Mouse (Mus musculus) lung, adult 18-20 months (tissue): ENCODE measurements around the gene Eif6.
A peak's percentile ranks its signal among the peaks of the same experiment; 100 is the strongest.
"Not testable (repeated sequence)": the region's sequence is repeated elsewhere in the genome, so short reads cannot be mapped to it uniquely, and the experiment has no call there.

Experiments
- DNase-seq, 2 experiments: peaks; one replicate each; pipeline ENCODE4 v3.0.0; 2022; ENCODE audit warnings: mixed read lengths in 2 of 2

The Eif6 gene

GRCm38 (mm10) chr2:155826630-155827424 lies at the start of gene Eif6:
Eif6 (minus strand) TSS chr2:155826925.
- DNase-seq, result peak; percentile 90 to 94

GRCm38 (mm10) chr2:155873636-155874035 lies 46.9 kb upstream of the Eif6 start:
- no peak for DNase-seq

DNA sequence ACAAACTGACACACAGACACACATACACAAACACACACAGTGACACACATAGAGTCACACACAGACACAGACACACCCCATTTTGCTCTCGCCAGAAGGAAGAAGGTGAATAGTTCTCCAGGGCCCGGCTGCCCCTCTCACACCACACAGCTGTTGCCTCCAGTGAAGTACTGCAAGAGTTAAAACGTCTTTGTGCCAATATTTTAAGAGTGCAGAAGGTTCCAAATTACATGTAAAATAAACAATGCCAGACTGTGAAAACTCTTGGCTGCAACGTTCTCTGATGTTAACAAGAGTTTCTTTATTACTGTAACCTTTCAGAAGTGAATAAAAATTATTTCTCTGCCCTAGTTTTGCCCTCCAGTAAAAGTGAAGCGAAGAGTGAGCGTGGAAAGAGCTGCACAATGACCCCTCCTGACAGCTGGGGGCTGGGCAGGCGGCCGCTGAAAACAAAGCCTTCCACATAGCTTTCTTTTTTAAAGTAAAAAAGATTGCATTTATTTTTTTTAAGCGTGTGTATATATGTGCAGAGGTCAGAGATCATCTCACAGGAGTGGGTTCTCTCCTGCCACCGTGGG lies 46.3 kb upstream of the Eif6 start:
- DNase-seq, result no peak

GRCm38 (mm10) chr2:155872486-155872885 lies 45.8 kb upstream of the Eif6 start:
- no peak for DNase-seq

- peak in 1 of 2 experiments; percentile 33 for DNase-seq
These were observed 43.0 kb upstream of the Eif6 start for GRCm38 (mm10) chr2:155869772-155870171.

DNA sequence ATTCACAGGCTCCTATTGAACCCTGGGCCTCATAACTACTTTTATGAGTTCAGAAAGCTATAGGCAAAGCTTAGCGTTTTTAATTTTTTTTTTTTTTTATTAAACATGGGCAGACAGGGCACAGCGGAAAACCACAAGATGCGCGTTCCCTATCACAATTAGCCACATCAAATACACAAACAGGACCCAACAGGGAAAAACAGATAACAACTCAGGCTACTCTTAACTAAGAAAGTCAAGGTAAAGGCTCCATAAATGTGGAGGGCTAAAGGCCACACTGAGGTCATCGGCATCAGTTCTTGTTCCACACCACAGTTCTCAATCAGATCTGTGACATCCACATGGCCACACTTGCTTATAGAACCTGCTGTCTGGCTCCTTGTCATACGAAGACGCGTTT lies 41.6 kb upstream of the Eif6 start:
- no peak for DNase-seq

GRCm38 (mm10) chr2:155863301-155863867 lies 36.7 kb upstream of the Eif6 start:
- no peak for DNase-seq

- DNase-seq, result no peak
These were observed 36.0 kb upstream of the Eif6 start for GRCm38 (mm10) chr2:155862573-155863300.

- DNase-seq, result no peak
These were observed 34.9 kb upstream of the Eif6 start for GRCm38 (mm10) chr2:155861581-155861980.

- no peak for DNase-seq
These were observed 33.4 kb upstream of the Eif6 start for GRCm38 (mm10) chr2:155860102-155860501.

- peak in 1 of 2 experiments; percentile 10 for DNase-seq
These were observed 25.8 kb upstream of the Eif6 start for GRCm38 (mm10) chr2:155852536-155852935.

DNA sequence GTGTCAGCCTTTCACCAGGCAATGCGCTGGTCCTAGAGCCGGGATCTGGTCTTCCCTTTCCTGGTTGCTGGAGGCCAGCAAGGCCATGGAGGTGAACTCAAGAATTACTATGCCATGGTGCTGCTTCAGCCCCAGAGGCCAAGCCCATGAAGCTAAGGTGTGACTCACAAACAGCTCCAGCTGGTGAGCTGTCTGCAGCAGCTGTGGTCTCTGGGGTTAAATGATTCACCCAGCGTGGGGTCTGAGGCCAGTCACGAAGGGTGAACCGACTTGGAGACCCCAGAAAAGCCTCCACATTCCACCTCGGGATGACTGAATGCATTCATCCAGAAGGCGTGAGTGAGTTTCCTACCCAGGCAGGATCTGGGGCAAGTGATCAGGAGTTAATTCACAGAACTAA lies 23.4 kb upstream of the Eif6 start:
- DNase-seq, result no peak

DNA sequence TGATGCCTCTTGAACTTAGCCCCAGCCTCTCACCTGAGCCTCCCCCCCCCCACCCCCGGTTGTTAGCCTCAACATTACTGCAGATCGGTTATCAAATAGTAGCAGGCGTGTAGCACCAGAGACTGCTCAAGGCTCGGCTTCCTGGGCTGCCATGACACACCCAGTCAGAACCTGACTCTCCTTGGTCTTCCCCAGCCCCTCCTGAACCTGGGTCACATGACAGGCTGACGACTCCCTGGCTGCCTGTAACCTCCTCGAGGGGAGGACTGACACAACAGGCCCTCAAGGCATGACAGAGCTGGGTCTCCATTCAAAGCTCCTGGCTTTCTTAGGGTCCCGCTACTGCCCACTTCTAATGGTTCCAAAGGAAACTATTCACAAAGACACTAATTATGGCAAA lies 22.7 kb upstream of the Eif6 start:
- DNase-seq, result no peak

DNA sequence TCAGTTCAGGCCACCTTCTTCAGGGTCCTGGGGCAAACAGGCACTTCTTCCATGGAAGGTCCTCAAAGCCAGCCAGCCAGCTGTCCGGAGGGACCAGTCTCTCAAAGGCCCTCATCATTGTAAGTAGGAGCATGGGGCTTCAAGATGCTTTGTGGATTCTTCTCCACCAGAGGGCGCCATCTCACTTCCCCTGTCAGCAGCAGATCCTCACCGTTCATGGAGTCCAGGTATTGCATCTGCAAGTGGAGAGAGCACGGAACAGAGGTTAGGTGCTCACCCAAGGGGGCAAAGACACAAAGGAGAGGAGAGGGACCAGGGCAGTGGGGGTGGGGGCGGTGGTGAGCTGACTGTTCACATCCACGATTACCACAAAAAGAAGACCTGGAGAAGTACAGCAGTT lies 21.6 kb upstream of the Eif6 start:
- DNase-seq, result peak; percentile 74 to 78

DNA sequence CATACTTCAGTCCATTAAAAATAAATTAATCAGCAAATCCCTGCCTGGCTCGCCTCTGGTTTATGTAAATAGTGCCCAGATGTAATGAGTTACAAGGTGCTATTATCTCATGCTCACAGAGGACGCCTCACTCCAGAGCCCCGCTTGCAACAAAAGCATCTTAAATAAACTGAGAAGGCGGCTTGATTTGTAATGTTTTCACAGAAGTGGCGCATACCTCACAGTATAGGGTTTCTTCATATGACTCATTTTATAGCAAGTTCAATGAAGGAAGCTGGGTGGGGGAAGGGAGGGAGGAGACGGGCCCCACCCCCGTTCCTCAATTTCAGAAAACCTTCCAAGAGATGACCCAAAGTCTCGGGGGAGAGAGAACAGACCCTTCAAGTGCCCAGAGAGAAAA lies 20.2 kb upstream of the Eif6 start:
- DNase-seq, result no peak

- DNase-seq, result no peak
These were observed 12.2 kb upstream of the Eif6 start for GRCm38 (mm10) chr2:155838961-155839360.

DNA sequence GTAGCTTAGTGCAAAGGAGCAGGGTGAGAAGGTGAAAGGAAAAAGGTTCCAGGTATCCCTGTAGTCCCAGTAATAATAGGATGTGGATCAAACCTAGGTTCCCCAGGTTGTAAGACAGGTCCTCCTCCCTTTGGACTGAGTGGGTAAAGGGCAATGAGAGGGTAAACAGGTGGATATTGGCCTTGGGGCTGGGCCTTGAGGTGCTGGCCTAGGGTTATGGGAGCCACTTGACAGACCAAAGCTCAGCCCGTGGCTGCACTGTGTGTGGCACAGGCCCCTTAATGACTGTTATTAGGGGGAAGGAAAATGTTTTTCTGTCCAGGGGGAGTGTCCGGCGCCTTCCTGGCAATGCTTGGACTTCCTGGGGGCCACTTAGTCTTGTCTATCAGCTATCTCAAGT lies 11.2 kb upstream of the Eif6 start:
- DNase-seq, result no peak

GRCm38 (mm10) chr2:155834732-155835131 lies 8.0 kb upstream of the Eif6 start, which contains the start of gene Fam83c:
Fam83c (minus strand) TSS chr2:155834854.
- no peak for DNase-seq

DNA sequence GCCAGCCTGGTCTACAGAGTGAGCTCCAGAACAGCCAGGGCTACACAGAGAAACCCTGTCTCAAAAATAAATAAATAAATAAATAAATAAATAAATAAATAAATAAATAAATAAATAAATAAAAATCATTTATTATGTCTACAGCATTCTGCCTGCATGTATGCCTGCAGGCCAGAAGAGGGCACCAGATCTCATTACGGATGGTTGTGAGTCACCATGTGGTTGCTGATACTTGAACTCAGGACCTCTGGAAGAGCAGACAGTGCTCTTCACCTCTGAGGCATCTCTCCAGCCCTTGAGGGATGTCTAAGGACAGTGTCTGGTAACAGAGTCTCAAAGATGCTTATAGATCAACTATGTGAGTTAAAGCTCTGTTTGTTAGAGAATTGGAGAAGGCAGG lies 5.4 kb upstream of the Eif6 start:
- not testable (repeated sequence) for DNase-seq

GRCm38 (mm10) chr2:155831302-155831701 lies 4.6 kb upstream of the Eif6 start:
- no peak for DNase-seq

- DNase-seq, result no peak
These were observed 4.1 kb upstream of the Eif6 start for GRCm38 (mm10) chr2:155830841-155831240.

DNA sequence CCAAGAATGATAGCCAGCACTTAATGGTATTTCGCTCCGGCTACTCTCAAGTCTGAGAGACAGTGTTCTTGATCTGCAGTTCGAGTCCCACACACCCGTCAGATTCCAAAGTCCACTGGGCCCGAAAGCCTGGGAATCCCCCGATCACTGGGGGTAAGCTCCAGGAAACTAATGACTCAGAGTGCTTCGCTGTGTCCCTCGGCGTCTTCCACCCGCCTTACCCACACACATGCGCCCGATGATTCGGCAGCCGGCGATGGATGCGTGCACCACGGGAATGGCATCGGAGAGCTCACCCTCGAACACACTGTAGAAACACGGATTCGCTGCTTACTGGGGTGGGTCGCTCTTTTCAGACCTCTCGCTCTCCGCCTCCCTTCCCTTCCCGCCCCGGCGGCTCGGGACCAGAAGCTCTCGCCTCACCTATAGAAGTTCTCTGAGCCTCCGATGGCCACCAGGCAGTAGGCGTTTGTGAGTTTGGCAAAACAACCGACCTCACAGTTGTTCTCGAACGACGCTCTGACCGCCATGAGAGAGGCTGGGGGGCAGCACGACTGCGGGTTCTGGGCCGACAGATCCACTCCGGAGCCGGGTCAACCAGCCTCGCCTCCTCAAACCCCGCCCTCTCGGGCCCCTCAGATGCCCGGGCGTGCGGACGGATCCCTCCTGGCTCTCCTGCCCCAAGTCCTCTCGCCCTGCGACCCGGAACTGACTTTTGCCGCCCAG lies 658 bp downstream of the Eif6 start:
- no peak for DNase-seq

DNA sequence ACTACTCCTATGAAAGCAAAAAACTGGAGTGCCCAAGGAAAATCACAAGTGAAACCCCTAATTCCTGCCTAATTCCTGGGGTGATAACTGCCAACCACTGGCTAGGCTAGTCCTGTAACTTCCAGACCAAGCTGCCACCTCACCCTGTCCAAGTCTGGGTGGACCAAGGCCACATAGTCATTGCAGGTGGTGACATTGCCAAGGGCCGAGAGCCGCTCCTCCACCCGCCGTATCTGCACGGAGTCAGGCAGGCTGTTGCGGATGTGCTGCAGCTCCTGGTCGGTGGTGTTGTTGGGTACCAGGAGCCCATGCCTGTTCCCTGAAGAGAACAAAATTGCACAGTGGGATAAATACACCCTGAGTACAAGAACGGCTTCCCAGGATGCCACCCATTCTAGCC lies 3.0 kb downstream of the Eif6 start:
- DNase-seq, result no peak
